Mouse (Mus musculus) midbrain, embryonic 16.5 days (tissue): ENCODE measurements at regions not wholly inside any gene's neighbourhood (a gene's known extent, or its start where the extent isn't known, plus 50 kb on each side); places are given as distances from the start of the nearest gene placed in this dataset.

Experiments
- ATAC-seq: fragments of 200-750 bp; cut with Nextera tagmentation; 2 replicates; pipeline ENCODE4 v1.8.0; 2017; ENCODE audit warnings: moderate TSS enrichment
- H3K27ac ChIP-seq: fragments of 300-500 bp; sonication (generic); 2 replicates; pipeline ENCODE4 v1.5.1; 2014; ENCODE audit warnings: mild to moderate bottlenecking, low read length, mixed read lengths
- H3K27me3 ChIP-seq: fragments of 300-500 bp; sonication (generic); 2 replicates; pipeline ENCODE4 v1.6.1; 2014; ENCODE audit warnings: low read depth, low read length, mixed read lengths; ENCODE audit not compliant: control insufficient read depth, insufficient read depth
- H3K36me3 ChIP-seq: fragments of 300-500 bp; sonication (generic); 2 replicates; pipeline ENCODE4 v1.6.1; 2014; ENCODE audit warnings: mild to moderate bottlenecking, low read length, moderate library complexity, mixed read lengths; ENCODE audit not compliant: control insufficient read depth, insufficient read depth
- H3K4me1 ChIP-seq: fragments of 300-500 bp; sonication (generic); 2 replicates; pipeline ENCODE4 v1.6.1; 2014; ENCODE audit warnings: mild to moderate bottlenecking, low read length, mixed read lengths; ENCODE audit not compliant: control insufficient read depth, insufficient read depth
- H3K4me2 ChIP-seq: fragments of 300-500 bp; sonication (generic); 2 replicates; pipeline ENCODE4 v1.6.1; 2014; ENCODE audit warnings: mild to moderate bottlenecking, low read length, mixed read lengths
- H3K4me3 ChIP-seq: fragments of 300-500 bp; sonication (generic); 2 replicates; pipeline ENCODE4 v1.5.1; 2014; ENCODE audit warnings: low read depth, mild to moderate bottlenecking, low read length, moderate library complexity, mixed read lengths
- H3K9ac ChIP-seq: fragments of 300-500 bp; sonication (generic); 2 replicates; pipeline ENCODE4 v1.6.1; 2014; ENCODE audit warnings: low read depth, low read length, mixed read lengths
- H3K9me3 ChIP-seq: fragments of 300-500 bp; sonication (generic); replicated peaks from 2 replicates; pipeline ENCODE4 v1.6.1; 2014; ENCODE audit warnings: mild to moderate bottlenecking, low read length, mixed read lengths; ENCODE audit not compliant: control insufficient read depth, poor library complexity, severe bottlenecking
- WGBS: fragments of 180-500 bp; shearing (Covaris S2); extraction: QIAGEN DNeasy Blood & Tissue Kit; methylation state at CpG from one replicate; pipeline ENCODE4 v1.1.7; 2014; 5-methylcytosine and 5-hydroxymethylcytosine counted together

DNA sequence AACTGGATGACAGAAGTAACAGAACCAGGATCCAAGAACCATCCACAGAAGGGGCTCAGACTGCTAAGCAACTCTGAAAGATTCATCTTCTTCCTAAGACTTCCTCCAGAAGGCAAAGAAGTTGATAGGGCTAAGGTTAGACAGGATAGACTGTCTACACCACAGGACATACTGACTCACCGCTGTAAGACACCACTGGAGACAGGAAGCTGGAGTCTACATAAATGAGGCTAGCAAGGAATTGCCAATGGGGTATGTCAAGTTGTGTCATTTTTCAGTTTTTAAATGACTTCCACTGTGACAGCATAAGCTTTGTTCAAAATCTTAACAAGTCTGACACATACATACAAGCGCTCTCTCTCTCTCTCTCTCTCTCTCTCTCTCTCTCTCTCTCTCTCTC is 645.4 kb upstream of the Gm10131 start:
- H3K4me1 ChIP-seq = no peaks in the 10 kb centered on the region
- no peak for ATAC-seq
- H3K27me3 ChIP-seq = no peaks in the 10 kb centered on the region
- no peak overlapping the region for H3K27ac ChIP-seq
- 98% methylated on average over 2 of the region's 2 CpGs for WGBS
- H3K4me2 ChIP-seq = no peak overlapping the region
- no peak overlapping the region for H3K9ac ChIP-seq
- H3K36me3 ChIP-seq = no peaks in the 10 kb centered on the region
- no peak overlapping the region for H3K4me3 ChIP-seq
- no peaks in the 10 kb centered on the region for H3K9me3 ChIP-seq

DNA sequence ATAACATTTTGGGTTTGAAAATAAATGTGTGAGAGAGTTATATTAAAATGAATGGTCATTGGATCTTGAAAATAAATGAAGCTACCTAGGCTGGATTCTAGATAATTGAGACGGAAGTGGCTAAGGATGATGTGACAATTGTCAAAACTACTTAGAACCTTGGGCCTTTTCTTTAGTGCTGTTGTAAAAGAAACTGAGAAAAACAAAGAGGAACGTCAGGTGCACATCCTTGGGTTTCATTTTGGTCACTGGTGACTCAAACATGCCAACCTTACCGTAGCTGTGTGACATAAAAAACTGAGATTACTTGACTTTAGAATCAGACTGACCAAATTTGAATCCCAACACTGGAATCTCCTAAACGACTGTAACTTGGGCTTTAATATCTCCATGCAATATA is 644.6 kb upstream of the Gm10131 start:
- WGBS = 92% methylated on average over 4 of the region's 4 CpGs
- H3K27ac ChIP-seq = no peak overlapping the region
- no peak for ATAC-seq

GRCm38 (mm10) chr8:34755480-34755879 is 643.9 kb upstream of the Gm10131 start:
- no peak for ATAC-seq
- H3K4me3 ChIP-seq = no peak overlapping the region
- H3K4me2 ChIP-seq = no peak overlapping the region
- H3K9me3 ChIP-seq = no peaks in the 10 kb centered on the region
- no peak overlapping the region for H3K9ac ChIP-seq
- H3K27ac ChIP-seq = no peak overlapping the region
- no peaks in the 10 kb centered on the region for H3K4me1 ChIP-seq
- 83% methylated on average over 4 of the region's 4 CpGs for WGBS
- H3K36me3 ChIP-seq = no peaks in the 10 kb centered on the region
- no peaks in the 10 kb centered on the region for H3K27me3 ChIP-seq

More for the DNA sequence above, 644.6 kb upstream of the Gm10131 start:
- H3K4me3 ChIP-seq = no peak overlapping the region
- no peaks in the 10 kb centered on the region for H3K36me3 ChIP-seq
- H3K4me1 ChIP-seq = no peaks in the 10 kb centered on the region
- H3K9me3 ChIP-seq = no peaks in the 10 kb centered on the region
- no peak overlapping the region for H3K4me2 ChIP-seq
- no peaks in the 10 kb centered on the region for H3K27me3 ChIP-seq
- H3K9ac ChIP-seq = no peak overlapping the region

DNA sequence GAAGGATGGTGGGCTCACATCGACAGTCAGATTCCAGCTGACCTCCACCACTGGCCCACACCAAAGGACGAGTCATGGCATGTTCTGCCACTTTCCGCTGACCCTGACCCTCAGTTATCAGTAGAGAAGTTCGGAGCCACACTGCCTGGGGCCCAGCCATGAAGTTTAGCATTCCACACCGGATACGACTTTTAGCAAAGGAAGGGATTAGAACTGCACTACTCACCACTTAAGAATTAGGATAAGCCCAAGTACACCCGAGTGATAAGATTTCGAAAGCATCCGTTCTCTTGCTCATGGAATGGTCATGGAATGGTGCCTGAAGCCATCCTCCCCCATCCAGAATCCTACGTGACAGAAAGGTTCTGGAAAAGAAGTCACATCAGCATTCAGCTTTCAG is 641.5 kb upstream of the Gm10131 start:
- WGBS = 83% methylated on average over 10 of the region's 10 CpGs
- H3K27me3 ChIP-seq = no peaks in the 10 kb centered on the region
- ATAC-seq = no peak

GRCm38 (mm10) chr8:34748521-34748920 is 637.0 kb upstream of the Gm10131 start:
- no peak overlapping the region for H3K4me3 ChIP-seq
- H3K9ac ChIP-seq = no peak overlapping the region
- H3K27me3 ChIP-seq = no peaks in the 10 kb centered on the region
- no peak for ATAC-seq
- 76% methylated on average over 8 of the region's 8 CpGs for WGBS
- H3K36me3 ChIP-seq = no peaks in the 10 kb centered on the region
- H3K4me2 ChIP-seq = no peak overlapping the region
- no peaks in the 10 kb centered on the region for H3K4me1 ChIP-seq
- H3K27ac ChIP-seq = no peak overlapping the region
- no peaks in the 10 kb centered on the region for H3K9me3 ChIP-seq

More for the DNA sequence above, 641.5 kb upstream of the Gm10131 start:
- no peaks in the 10 kb centered on the region for H3K9me3 ChIP-seq
- no peak overlapping the region for H3K4me2 ChIP-seq
- no peaks in the 10 kb centered on the region for H3K36me3 ChIP-seq
- H3K27ac ChIP-seq = no peak overlapping the region
- no peak overlapping the region for H3K4me3 ChIP-seq
- no peaks in the 10 kb centered on the region for H3K4me1 ChIP-seq
- H3K9ac ChIP-seq = no peak overlapping the region

GRCm38 (mm10) chr8:34745706-34746105 is 634.2 kb upstream of the Gm10131 start:
- H3K9me3 ChIP-seq = no peaks in the 10 kb centered on the region
- ATAC-seq = no peak
- WGBS = 91% methylated on average over 7 of the region's 7 CpGs

DNA sequence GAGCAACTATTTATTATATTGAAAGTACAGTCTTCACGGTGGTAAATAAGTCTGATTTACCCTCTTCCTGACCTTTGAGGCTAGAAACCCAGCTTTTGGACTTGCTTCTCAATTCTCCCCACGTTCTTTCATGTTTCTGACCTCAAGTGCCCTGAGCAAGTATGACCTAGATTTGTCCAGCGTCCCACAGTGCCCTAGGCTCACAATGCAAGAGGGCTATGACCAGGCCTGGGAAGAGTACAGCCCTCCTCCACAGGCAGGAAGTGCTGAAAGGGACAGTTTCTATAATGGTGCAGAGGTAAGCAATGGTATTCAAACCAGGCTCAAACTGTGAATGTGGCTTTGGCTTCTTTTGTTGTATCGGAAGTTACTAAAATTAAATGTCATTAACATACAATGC is 633.1 kb upstream of the Gm10131 start:
- Histone ChIP-seq H3K27ac (no peak overlapping the region), H3K4me3 (no peak overlapping the region), H3K4me2 (no peak overlapping the region), H3K36me3 (no peaks in the 10 kb centered on the region), H3K9ac (no peak overlapping the region), H3K9me3 (no peaks in the 10 kb centered on the region), H3K4me1 (no peaks in the 10 kb centered on the region), H3K27me3 (no peaks in the 10 kb centered on the region)
- no peak for ATAC-seq
- 59% methylated on average over 4 of the region's 4 CpGs for WGBS

More at GRCm38 (mm10) chr8:34745706-34746105, 634.2 kb upstream of the Gm10131 start:
- H3K27me3 ChIP-seq = no peaks in the 10 kb centered on the region
- no peak overlapping the region for H3K4me3 ChIP-seq
- H3K27ac ChIP-seq = no peak overlapping the region
- no peaks in the 10 kb centered on the region for H3K4me1 ChIP-seq
- no peak overlapping the region for H3K9ac ChIP-seq
- no peak overlapping the region for H3K4me2 ChIP-seq
- H3K36me3 ChIP-seq = no peaks in the 10 kb centered on the region

DNA sequence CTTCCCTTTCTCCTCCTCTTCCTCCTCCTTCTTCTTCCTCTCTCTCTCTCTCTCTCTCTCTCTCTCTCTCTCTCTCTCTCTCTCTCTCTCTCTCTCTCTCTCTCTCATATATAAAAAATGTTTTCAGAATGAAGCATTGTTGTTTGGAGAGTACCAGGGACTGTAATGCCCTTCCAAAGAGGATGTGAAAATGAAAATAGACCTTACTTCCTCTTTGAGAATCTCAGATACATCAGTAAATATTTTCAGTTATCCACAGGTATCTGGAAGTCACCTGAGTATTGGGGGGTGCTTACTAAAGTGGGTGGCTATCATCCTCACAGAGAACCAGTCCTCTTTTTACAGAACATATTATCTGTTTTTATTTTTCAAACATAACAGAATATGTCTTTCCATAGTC is 632.6 kb upstream of the Gm10131 start:
- Histone ChIP-seq H3K9ac (no peak overlapping the region), H3K9me3 (no peaks in the 10 kb centered on the region), H3K36me3 (no peaks in the 10 kb centered on the region), H3K27me3 (no peaks in the 10 kb centered on the region), H3K4me1 (no peaks in the 10 kb centered on the region), H3K4me2 (no peak overlapping the region), H3K4me3 (no peak overlapping the region), H3K27ac (no peak overlapping the region)
- no peak for ATAC-seq

DNA sequence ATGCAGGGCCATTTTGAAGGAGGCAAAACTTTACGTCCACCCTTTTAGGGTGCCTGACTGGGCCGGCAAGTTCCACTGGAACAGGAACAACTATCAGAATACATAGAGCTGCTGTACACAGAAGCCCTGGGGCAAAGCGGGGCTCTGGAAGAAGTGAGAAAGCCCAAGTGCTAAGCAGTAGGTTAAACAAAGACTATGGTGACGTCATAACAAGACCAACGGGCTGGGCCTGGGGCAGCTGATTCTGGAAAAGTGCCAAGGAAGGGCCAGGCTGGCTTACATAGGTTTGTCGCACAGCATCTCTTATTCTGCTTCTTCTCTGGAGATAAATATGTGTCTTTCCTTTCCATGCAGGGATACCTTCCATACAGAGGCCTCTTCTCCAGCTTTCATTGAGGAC is 631.6 kb upstream of the Gm10131 start:
- Histone ChIP-seq H3K4me3 (no peak overlapping the region), H3K9me3 (no peaks in the 10 kb centered on the region), H3K4me1 (no peaks in the 10 kb centered on the region), H3K4me2 (no peak overlapping the region), H3K9ac (no peak overlapping the region), H3K27me3 (no peaks in the 10 kb centered on the region), H3K27ac (no peak overlapping the region), H3K36me3 (no peaks in the 10 kb centered on the region)
- 70% methylated on average over 6 of the region's 6 CpGs for WGBS
- ATAC-seq = no peak

DNA sequence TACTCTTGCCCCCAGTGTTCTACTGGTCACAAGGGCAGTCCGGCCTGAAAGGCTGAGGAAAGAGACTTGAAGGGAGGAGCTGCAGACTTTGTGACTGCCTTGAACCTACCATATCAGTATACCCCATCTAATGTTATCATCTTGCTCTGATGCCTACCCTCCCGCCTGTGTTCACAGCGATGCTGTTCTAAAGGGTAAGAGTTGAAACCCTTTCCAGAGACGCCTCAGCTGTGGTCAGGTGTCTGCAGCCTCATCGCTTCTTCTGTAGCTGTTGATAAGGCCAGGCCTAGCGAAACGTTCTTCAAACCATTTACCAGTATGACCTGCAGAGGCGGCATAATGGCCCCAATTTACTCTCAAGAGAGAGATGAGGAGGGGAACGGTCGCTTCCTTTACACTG is 629.3 kb upstream of the Gm10131 start:
- no peaks in the 10 kb centered on the region for H3K9me3 ChIP-seq
- WGBS = 85% methylated on average over 10 of the region's 10 CpGs
- no peak overlapping the region for H3K9ac ChIP-seq
- no peak overlapping the region for H3K4me2 ChIP-seq
- H3K4me1 ChIP-seq = no peaks in the 10 kb centered on the region
- H3K4me3 ChIP-seq = no peak overlapping the region
- H3K36me3 ChIP-seq = no peaks in the 10 kb centered on the region
- H3K27ac ChIP-seq = no peak overlapping the region
- ATAC-seq = no peak
- no peaks in the 10 kb centered on the region for H3K27me3 ChIP-seq
